Mouse (Mus musculus) forebrain, postnatal 0 days (tissue): Measurements from ENCODE around the gene Fan1. TPM values are rescaled to one million over a fixed set of nuclear protein-coding genes. Genes with fewer than 3 reads are reported as not detected.

Source experiments
- ATAC-seq: fragments of 200-750 bp; cut with Nextera tagmentation; 2 replicates; pipeline ENCODE4 v1.8.0; 2017; ENCODE audit warnings: mild to moderate bottlenecking, moderate library complexity
- DNase-seq: peaks from one replicate; pipeline ENCODE4 v3.0.0-alpha.2; 2015
- H3K27ac ChIP-seq: fragments of 300-500 bp; sonication (generic); 2 replicates; pipeline ENCODE4 v1.5.1; 2014; ENCODE audit warnings: low read depth, mild to moderate bottlenecking, antibody characterized with exemption, low read length, moderate library complexity, mixed read lengths
- H3K27me3 ChIP-seq: fragments of 300-500 bp; sonication (generic); 2 replicates; pipeline ENCODE4 v1.6.1; 2014; ENCODE audit warnings: mild to moderate bottlenecking, low read length, mixed read lengths; ENCODE audit not compliant: insufficient read depth
- H3K36me3 ChIP-seq: fragments of 300-500 bp; sonication (generic); 2 replicates; pipeline ENCODE4 v1.6.1; 2014; ENCODE audit warnings: mild to moderate bottlenecking, moderate library complexity; ENCODE audit not compliant: insufficient read depth
- H3K4me1 ChIP-seq: fragments of 300-500 bp; sonication (generic); 2 replicates; pipeline ENCODE4 v1.6.1; 2014; ENCODE audit warnings: antibody characterized with exemption; ENCODE audit not compliant: insufficient read depth
- H3K4me2 ChIP-seq: fragments of 300-500 bp; sonication (generic); 2 replicates; pipeline ENCODE4 v1.6.1; 2014; ENCODE audit warnings: low read depth, mild to moderate bottlenecking, moderate library complexity
- H3K4me3 ChIP-seq: fragments of 300-500 bp; sonication (generic); 2 replicates; pipeline ENCODE4 v1.5.1; 2014; ENCODE audit warnings: low read depth, low read length, mixed read lengths
- H3K9ac ChIP-seq: fragments of 300-500 bp; sonication (generic); 2 replicates; pipeline ENCODE4 v1.6.1; 2014; ENCODE audit warnings: mild to moderate bottlenecking
- H3K9me3 ChIP-seq: fragments of 300-500 bp; sonication (generic); 2 replicates; pipeline ENCODE4 v1.6.1; 2016; ENCODE audit warnings: low read length
- CTCF ChIP-seq: sonication (generic); IDR thresholded peaks from 2 replicates; pipeline ENCODE4 v1.5.1; 2016; ENCODE audit warnings: antibody characterized with exemption, control low read depth, low read depth
- WGBS: fragments of 180-500 bp; shearing (Covaris S2); extraction: QIAGEN DNeasy Blood & Tissue Kit; methylation state at CpG from one replicate; pipeline ENCODE4 v1.1.7; 2014; 5-methylcytosine and 5-hydroxymethylcytosine counted together
- polyA plus RNA-seq: library from polyadenylated mRNA; unstranded; fragments of >200 nt; fragmentation: Nextera tagmentation; extraction: Ambion mirVana; gene quantifications from 2 replicates; pipeline ENCODE4 v1.2.1, GENCODE M21; 2015
- total RNA-seq: library from RNA; depleted of rRNA; stranded (reverse); fragments of >200 nt; gene quantifications from 2 replicates; pipeline ENCODE4 v1.2.3, GENCODE M21; 2014

The Fan1 gene
- total and polyA plus RNA-seq, 2 experiments from 2014 or later = 4.0 to 11.2 TPM

GRCm38 (mm10) chr7:64358666-64359065 is 15.2 kb downstream of the Fan1 start:
- no peaks in the 10 kb centered on the region for H3K27me3 ChIP-seq
- no peak overlapping the region for H3K4me3 ChIP-seq
- DNase-seq (no peak), ATAC-seq (no peak)
- no peaks in the 10 kb centered on the region for H3K4me1 ChIP-seq
- no peak for TF ChIP-seq CTCF
- no peak overlapping the region for H3K9ac ChIP-seq
- H3K4me2 ChIP-seq = no peak overlapping the region
- H3K27ac ChIP-seq = no peak overlapping the region
- WGBS = 84% methylated on average over 6 of the region's 6 CpGs
- peaks cover 41% of the 10 kb centered on the region for H3K36me3 ChIP-seq
- no peaks in the 10 kb centered on the region for H3K9me3 ChIP-seq

DNA sequence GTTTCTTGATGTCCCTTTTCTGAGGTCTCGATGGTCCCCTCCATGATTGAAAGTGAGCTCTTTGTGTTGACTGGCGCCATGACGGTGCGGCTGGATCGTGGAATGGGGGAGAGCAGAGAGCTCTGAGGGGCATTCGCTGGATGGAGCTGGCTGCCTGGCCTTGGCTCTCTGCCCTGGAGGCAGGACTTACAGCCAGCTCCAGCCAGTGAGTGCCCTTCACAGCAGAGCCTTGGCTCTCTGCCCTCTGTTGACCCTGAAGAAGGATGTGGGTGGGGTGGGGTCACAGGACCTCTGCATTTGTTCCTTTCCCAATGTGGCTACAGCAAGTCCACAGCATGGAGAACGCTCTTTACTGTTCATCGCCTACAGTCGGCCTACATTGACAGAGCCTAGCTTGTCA is 16.5 kb downstream of the Fan1 start:
- Histone ChIP-seq H3K9me3 (no peaks in the 10 kb centered on the region), H3K9ac (no peak overlapping the region), H3K4me1 (no peaks in the 10 kb centered on the region), H3K27me3 (no peaks in the 10 kb centered on the region), H3K36me3 (peaks cover 35% of the 10 kb centered on the region), H3K27ac (no peak overlapping the region), H3K4me3 (no peak overlapping the region), H3K4me2 (no peak overlapping the region)
- peak; percentile 67; the same call in 1 of the 2 replicates for ATAC-seq
- 62% methylated on average over 9 of the region's 9 CpGs for whole genome bisulfite sequencing
- DNase-seq = peak; percentile 20
- TF ChIP-seq CTCF = no peak

GRCm38 (mm10) chr7:64356661-64357060 is 17.2 kb downstream of the Fan1 start:
- Histone ChIP-seq H3K9me3 (no peaks in the 10 kb centered on the region), H3K27ac (no peak overlapping the region), H3K9ac (no peak overlapping the region), H3K27me3 (no peaks in the 10 kb centered on the region), H3K4me3 (no peak overlapping the region), H3K4me2 (no peak overlapping the region), H3K4me1 (no peaks in the 10 kb centered on the region), H3K36me3 (peaks cover 28% of the 10 kb centered on the region)
- TF ChIP-seq CTCF = no peak
- DNase-seq (no peak), ATAC-seq (no peak)
- 89% methylated on average over 5 of the region's 5 CpGs for WGBS

DNA sequence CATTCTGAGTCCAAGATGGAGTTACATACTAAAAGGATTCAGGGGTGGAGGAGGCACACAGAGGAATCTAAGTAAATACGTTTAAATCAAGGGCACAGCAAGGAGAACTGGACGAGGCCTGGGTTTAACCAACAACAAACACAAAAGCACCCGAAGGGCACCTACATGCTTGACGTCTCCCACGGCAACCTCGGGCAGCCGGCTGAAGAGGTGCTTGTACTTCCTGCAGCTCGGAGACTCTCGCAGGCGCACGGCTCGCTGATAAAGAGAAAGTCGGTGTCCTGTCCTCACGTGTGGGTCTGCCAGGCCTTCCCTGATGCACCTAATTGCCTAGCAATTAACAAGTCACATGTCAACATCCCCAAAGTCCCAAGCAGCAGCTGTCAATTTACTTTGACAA is 19.7 kb downstream of the Fan1 start:
- DNase-seq (no peak), ATAC-seq (no peak)
- no peaks in the 10 kb centered on the region for H3K9me3 ChIP-seq
- H3K4me1 ChIP-seq = no peaks in the 10 kb centered on the region
- H3K27ac ChIP-seq = no peak overlapping the region
- no peak for TF ChIP-seq CTCF
- H3K27me3 ChIP-seq = no peaks in the 10 kb centered on the region
- H3K36me3 ChIP-seq = peaks cover 21% of the 10 kb centered on the region
- H3K4me3 ChIP-seq = no peak overlapping the region
- WGBS = 26% methylated on average over 14 of the region's 14 CpGs
- H3K9ac ChIP-seq = no peak overlapping the region
- no peak overlapping the region for H3K4me2 ChIP-seq

DNA sequence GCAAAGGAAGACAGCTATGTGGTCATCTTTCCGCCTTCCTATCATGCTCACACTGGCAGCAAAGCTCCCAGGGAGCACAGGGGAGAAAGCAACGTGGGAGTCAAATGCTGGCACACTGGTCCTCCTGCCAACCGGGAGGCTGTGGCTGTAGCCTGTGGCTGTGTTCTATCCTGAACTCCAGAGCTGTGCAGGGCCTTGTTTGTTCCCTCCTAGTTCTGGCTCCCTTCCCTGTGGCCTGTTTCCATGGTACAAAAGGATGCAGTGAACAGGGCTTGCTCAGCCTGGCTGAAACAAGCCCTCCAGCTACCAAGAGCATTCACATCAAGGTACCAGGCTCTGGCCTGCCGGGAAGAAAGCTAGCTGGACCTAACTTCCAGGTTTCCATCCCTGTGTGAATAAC is 22.8 kb downstream of the Fan1 start:
- H3K27ac ChIP-seq = peak overlapping the region; percentile 57

GRCm38 (mm10) chr7:64349147-64349861 is 24.6 kb downstream of the Fan1 start:
- ATAC-seq (peak; percentile 38; the same call in 1 of the 2 replicates), DNase-seq (peak; percentile 66)
- Histone ChIP-seq H3K27ac (peak overlapping the region; percentile 15; the same call in 1 of the 2 replicates), H3K9ac (no peak overlapping the region), H3K36me3 (peaks cover 17% of the 10 kb centered on the region), H3K4me2 (no peak overlapping the region), H3K4me1 (no peaks in the 10 kb centered on the region), H3K9me3 (no peaks in the 10 kb centered on the region), H3K4me3 (no peak overlapping the region), H3K27me3 (no peaks in the 10 kb centered on the region)
- TF ChIP-seq CTCF = peak; percentile 35; the same call in 1 of the 2 replicates
- WGBS = 72% methylated on average over 15 of the region's 15 CpGs

More for the DNA sequence above, 22.8 kb downstream of the Fan1 start:
- peak; percentile 93 for ATAC-seq
- peak; percentile 72 for DNase-seq
- TF ChIP-seq CTCF = no peak
- 46% methylated on average over 4 of the region's 4 CpGs for WGBS
- peaks cover 14% of the 10 kb centered on the region for H3K36me3 ChIP-seq
- no peak overlapping the region for H3K4me3 ChIP-seq
- H3K4me1 ChIP-seq = no peaks in the 10 kb centered on the region
- no peaks in the 10 kb centered on the region for H3K27me3 ChIP-seq
- no peaks in the 10 kb centered on the region for H3K9me3 ChIP-seq
- H3K9ac ChIP-seq = no peak overlapping the region
- no peak overlapping the region for H3K4me2 ChIP-seq

- ATAC-seq (no peak), DNase-seq (no peak)
- no peak overlapping the region for H3K9ac ChIP-seq
- no peak for TF ChIP-seq CTCF
- no peaks in the 10 kb centered on the region for H3K27me3 ChIP-seq
- no peak overlapping the region for H3K27ac ChIP-seq
- WGBS = 95% methylated on average over 1 of the region's 1 CpGs
- H3K36me3 ChIP-seq = peaks cover 17% of the 10 kb centered on the region
- H3K4me3 ChIP-seq = no peak overlapping the region
- H3K4me2 ChIP-seq = no peak overlapping the region
- no peaks in the 10 kb centered on the region for H3K9me3 ChIP-seq
- no peaks in the 10 kb centered on the region for H3K4me1 ChIP-seq
Observed at GRCm38 (mm10) chr7:64347813-64348212, 26.1 kb downstream of the Fan1 start.
